Comparison of ENCODE assay signal across 8 mouse cellular contexts in genomic region chr13:20272562-20272961, GRCm38 (mm10).
DNase-seq lines count a peak whose midpoint lies in the region; ATAC-seq and TF ChIP-seq lines count a peak whose summit lies in the region.

No protein-coding gene starts in this region.

- H3K36me3 ChIP-seq in spleen, adult 2 months (ENCODE audit: control insufficient read depth, insufficient read depth, low read length), result no peaks in the 10 kb centered on the region; the same call in 1 of the 2 replicates
- no peaks in the 10 kb centered on the region for H3K36me3 ChIP-seq in midbrain, embryonic 15.5 days (replicated peaks)

- DNase-seq in cerebellum, postnatal 14 days, result peak; percentile 38 to 56
- DNase-seq in cerebellum, postnatal 25 days, result no peak
- peak; percentile 8 to 38 for DNase-seq in spleen, adult 2 months (ENCODE audit: low read depth in 1 of 2, low spot score in 2 of 2)
- no peak for DNase-seq in spleen, adult 12 weeks (ENCODE audit: low spot score)
- DNase-seq in gastrocnemius, postnatal 25 days, result no peak
- DNase-seq in heart, adult 9 months (ENCODE audit: low spot score in 2 of 2), result no peak

- 73% methylated on average over 6 of the region's 6 CpGs for WGBS in spleen, adult 2 months
- 57% methylated on average over 6 of the region's 6 CpGs for WGBS in midbrain, embryonic 15.5 days

- H3K4me2 ChIP-seq in midbrain, embryonic 15.5 days, result no peak overlapping the region

- H3K4me3 ChIP-seq in spleen, adult 2 months (ENCODE audit: extremely low read depth, insufficient read depth, insufficient read length), result no peak overlapping the region
- no peak overlapping the region for H3K4me3 ChIP-seq in midbrain, embryonic 15.5 days

- no peak for TF ChIP-seq POLR2A in spleen, adult 2 months (IDR thresholded peaks at IDR 0.05; ENCODE audit: low read depth, low read length)

- no peaks in the 10 kb centered on the region for H3K4me1 ChIP-seq in spleen, adult 2 months (ENCODE audit: control insufficient read depth, insufficient read depth, insufficient read length)
- no peaks in the 10 kb centered on the region for H3K4me1 ChIP-seq in midbrain, embryonic 15.5 days

- peak; percentile 58 to 59; a peak in 2 of 4 replicates for ATAC-seq in hematopoietic stem cell, adult 5-6 weeks (replicated peaks in 1 of 2; ENCODE audit: insufficient read depth in 1 of 2, low FRiP score in 2 of 2, low TSS enrichment in 1 of 2, low read depth in 1 of 2, poor library complexity in 2 of 2, severe bottlenecking in 2 of 2)
- peak; percentile 59; the same call in 1 of the 2 replicates for ATAC-seq in midbrain, embryonic 15.5 days (replicated peaks)

- no peaks in the 10 kb centered on the region for H3K9me3 ChIP-seq in midbrain, embryonic 15.5 days

- peak; percentile 70; the same call in 1 of the 2 replicates for TF ChIP-seq CTCF in spleen, adult 2 months (IDR thresholded peaks at IDR 0.05; ENCODE audit: extremely low read depth, insufficient read depth, insufficient read length, insufficient replicate concordance)

- H3K9ac ChIP-seq in midbrain, embryonic 15.5 days, result no peak overlapping the region

- H3K27me3 ChIP-seq in spleen, adult 2 months (ENCODE audit: control insufficient read depth, insufficient read depth, low read length), result no peaks in the 10 kb centered on the region
- no peaks in the 10 kb centered on the region for H3K27me3 ChIP-seq in midbrain, embryonic 15.5 days (replicated peaks)

- H3K27ac ChIP-seq in spleen, adult 2 months (ENCODE audit: insufficient read depth, low read length), result no peak overlapping the region
- H3K27ac ChIP-seq in midbrain, embryonic 15.5 days, result no peak overlapping the region

Comparison
In these comparisons a context has a peak if more than half of its experiments do, and no peak if none do; other contexts are left out.
1. DNase-seq: peak in cerebellum, postnatal 14 days (2 of 2) and spleen, adult 2 months (2 of 2); none in cerebellum, postnatal 25 days (0 of 2), spleen, adult 12 weeks (single experiment), gastrocnemius, postnatal 25 days (single experiment) and heart, adult 9 months (0 of 2).